Mouse (Mus musculus) lung, postnatal 14 days (tissue): ENCODE data around the gene Arl5c.
A peak's percentile ranks its signal among the peaks of the same experiment; 100 is the strongest.
"Not testable (repeated sequence)": the region's sequence is repeated elsewhere in the genome, so short reads cannot be mapped to it uniquely, and the experiment has no call there.

ENCODE experiments used
- DNase-seq: peaks from one replicate; pipeline ENCODE4 v3.0.0; 2021

Arl5c gene

GRCm38 (mm10) chr11:97955915-97956314 is 40.1 kb downstream of the Arl5c start:
- DNase-seq, result no peak

- no peak for DNase-seq
Measured at GRCm38 (mm10) chr11:97955146-97955902, 40.7 kb downstream of the Arl5c start.

DNA sequence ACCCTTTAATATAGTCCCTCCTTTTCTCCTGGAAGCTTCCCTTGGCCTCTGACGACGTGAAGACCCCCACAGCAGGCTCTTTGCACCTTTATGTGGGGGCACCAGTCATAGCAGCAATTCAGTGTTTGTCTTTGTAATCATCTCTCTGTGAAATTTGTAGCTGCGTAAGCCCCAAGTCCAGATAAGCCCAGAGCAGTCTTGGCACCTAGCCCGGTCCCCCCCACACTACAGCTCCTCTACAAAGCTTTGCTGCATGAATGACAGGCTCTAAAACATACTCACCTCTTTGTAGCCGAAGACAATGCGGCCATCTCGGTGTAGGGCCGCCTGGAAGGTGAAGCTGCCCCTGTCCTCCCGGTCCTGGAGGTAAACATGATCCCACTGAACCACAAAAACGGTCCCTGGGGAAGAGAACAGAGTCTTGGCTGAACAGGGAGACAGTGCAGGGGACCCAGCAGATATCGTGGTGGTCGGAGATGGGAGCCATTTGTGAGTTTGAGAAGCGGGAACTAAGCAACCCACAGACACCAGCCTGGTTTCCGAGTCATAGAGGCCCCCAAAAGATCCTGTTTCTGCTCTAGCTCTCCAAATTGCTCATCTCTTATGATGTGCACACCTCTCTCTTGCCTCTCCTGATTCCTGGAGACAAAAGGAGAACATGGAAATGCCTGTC is 41.4 kb downstream of the Arl5c start:
- DNase-seq, result no peak

DNA sequence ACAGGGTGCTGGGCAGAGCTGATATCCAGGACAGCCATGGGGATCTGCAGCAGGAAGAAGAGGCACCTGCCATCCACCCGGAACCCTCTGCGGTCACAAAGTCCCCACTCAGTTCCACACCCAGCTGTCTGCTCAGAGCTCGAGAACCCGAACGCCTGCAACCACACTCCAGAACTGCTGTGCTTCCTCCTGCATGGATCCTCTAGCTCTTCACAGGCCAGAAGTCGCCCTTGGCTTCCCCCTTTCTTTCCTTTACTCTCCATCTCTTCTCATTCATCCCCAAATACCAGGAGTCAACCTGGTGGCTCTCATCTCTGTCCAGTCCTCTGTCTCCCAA is 42.1 kb downstream of the Arl5c start:
- no peak for DNase-seq

DNA sequence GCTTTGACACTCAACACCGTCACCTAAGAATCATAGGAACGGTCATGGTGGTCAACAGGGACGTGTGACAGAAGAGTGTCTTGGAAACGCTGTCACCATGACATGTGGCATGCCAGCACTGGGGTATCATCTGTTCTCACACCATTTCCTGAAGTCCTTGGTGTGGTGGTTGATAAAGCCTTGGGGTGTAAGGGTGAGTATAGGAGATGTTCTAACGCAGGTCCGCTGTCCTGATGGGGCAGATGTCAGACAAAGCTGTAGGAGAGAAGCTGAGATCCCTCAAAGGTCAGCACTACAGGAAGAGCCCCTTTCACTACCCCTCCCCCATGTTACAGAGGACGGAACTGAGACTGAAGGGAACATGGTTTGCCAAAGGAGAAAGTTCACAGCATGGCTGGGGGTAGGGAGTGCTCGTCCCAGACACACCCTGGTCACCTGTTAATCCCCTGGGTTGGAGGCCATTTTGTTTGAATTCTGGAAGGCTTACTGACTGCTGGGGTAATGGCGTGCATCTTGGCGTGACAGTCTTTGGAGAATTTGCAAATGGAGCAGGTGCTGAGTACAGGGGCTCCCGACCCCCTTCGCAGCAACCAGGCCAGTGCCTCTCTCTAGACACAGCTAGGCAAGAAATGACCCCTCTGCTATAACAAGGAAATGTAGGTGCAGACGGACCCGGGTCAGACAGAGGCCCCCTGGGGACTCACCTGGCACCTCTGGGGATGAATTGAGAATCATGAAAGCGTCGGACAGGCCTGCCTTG is 42.6 kb downstream of the Arl5c start:
- DNase-seq, result no peak

DNA sequence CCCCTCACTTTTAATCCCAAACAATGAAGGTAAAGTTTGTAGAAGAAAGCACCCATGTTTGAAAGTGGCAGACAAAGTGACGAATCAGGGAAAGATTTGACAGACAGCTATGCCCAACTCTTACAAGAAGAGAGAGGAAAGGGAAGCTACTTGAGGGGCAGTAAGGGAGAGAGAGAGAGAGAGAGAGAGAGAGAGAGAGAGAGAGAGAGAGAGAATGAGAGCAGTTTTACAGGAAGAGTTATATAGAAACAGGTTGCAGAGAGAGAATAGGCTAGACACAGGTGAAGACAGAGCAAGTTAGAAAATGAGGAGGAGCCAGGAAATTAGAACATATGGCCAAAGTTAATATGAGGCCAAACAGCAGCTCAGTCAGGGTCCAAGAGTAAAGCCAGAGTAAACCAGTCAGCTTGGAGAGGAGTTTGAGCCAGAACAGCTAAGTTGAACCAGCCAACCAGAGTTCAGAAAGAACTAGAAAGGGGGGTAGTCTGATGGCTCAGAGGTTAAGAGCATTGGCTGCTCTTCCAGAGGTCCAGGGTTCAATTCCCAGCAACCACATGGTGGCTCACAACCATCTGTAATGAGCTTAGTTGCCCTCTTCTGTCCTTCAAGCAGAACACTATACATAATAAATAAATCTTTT is 43.5 kb downstream of the Arl5c start:
- DNase-seq, result no peak

DNA sequence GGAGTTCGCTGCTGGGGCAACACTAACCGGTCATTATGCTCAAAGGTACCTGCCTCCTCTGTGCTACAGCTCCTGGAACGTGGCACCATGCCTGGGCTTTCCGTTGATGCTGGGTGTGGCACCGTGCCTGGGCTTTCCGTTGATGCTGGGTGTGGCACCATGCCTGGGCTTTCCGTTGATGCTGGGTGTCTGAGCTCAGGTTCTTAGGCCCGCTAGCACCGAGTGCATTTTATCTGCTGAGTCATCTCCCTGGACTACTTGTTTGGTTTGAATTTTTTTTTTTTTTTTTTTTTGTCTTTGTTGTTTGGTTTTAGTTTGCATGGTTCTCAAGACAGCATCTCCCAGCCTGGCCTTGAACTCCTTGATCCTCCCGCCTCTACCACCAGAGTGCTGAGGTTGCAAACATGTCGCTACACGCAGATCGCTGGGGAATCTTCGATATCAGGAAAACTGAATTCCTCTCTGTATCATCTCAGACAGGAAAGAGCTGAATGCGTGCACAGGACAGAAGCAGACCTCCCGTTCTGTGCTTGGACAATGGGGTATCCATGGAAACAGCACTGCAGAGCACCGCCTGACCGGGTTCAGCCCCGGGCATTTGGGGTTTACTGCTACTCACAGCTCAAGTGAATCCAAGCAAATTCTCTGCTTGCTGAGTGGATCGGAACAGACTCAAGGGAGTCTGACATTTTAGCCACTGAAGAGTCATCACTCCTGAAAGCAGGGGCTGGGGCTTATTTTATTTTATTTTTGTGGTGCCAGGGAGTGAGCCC is 46.1 kb downstream of the Arl5c start:
- DNase-seq, result no peak

DNA sequence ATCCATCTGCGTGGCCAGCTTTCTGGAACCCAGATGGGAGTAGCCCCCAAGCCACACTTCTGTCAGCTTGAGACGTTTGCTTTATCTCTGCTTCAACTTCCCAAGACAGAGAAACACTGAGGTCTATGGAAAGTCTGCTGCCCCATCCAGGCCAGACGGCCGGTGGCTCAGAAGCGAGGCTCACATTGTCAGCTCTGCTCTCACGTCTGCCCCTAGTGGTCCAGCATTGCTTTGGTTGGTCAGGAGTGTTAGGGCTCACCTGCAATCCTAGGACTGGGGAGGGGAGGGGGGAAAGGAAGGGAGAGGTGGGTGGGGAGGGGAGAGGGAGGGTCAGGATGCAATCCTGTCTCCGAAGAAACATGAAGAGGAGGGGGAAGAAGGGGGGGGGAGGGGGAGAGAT is 48.6 kb downstream of the Arl5c start:
- DNase-seq, result peak; percentile 41

DNA sequence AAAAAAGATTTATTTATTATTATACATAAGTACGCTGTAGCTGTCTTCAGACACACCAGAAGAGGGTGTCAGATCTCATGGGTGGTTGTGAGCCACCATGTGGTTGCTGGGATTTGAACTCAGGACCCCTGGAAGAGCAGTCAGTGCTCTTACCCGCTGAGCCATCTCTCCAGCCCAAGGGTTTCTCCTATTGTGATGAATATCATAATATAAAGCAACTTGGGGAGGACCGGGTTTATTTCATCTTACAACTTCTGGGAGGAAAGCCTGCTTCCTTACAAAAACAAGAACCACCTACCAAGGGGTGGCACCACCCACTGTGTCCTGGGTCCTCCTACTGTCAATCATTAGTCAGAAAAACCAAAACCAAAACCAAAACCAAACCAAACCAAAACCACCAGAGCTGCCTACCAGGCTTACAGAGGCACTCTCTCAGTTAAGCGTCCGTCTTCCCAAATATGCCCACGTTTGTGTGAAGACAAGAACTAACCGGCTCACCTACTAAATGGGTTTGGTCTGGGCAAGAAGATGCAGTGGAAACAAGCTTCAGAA is 50.2 kb downstream of the Arl5c start:
- DNase-seq, result not testable (repeated sequence)

- DNase-seq, result no peak
Measured at GRCm38 (mm10) chr11:97945031-97945430, 51.0 kb downstream of the Arl5c start.

- no peak for DNase-seq
Measured at GRCm38 (mm10) chr11:97943256-97943655, 52.7 kb downstream of the Arl5c start.

GRCm38 (mm10) chr11:97942420-97943111 is 53.4 kb downstream of the Arl5c start:
- no peak for DNase-seq
